Mouse (Mus musculus): ENCODE measurements around the gene Cdh24. TPM values are rescaled to one million over a fixed set of nuclear protein-coding genes. Genes with fewer than 3 reads are reported as not detected.
"Not testable (repeated sequence)": the region's sequence is repeated elsewhere in the genome, so short reads cannot be mapped to it uniquely, and the experiment has no call there.

Cdh24 gene
- total RNA-seq, 2 experiments from 2014 or later = 1.3 to 5.0 TPM

- ATAC-seq (replicated peaks; ENCODE audit: low FRiP score, poor library complexity, severe bottlenecking) = no peak
These were observed 3.1 kb upstream of the Cdh24 start for GRCm38 (mm10) chr14:54644294-54644693.

GRCm38 (mm10) chr14:54643011-54643410 is 1.8 kb upstream of the Cdh24 start:
- ATAC-seq (replicated peaks; ENCODE audit: low FRiP score, poor library complexity, severe bottlenecking) = no peak

- ATAC-seq (replicated peaks; ENCODE audit: low FRiP score, poor library complexity, severe bottlenecking) = no peak
These were observed 1.2 kb upstream of the Cdh24 start for GRCm38 (mm10) chr14:54642224-54642944.

- no peak for ATAC-seq (replicated peaks; ENCODE audit: low FRiP score, poor library complexity, severe bottlenecking)
These were observed 239 bp downstream of the Cdh24 start, which contains the start of gene Gm17606 for GRCm38 (mm10) chr14:54640946-54641304. TSS of gene Gm17606 (plus strand) at chr14:54640952.

- ATAC-seq (replicated peaks; ENCODE audit: low FRiP score, poor library complexity, severe bottlenecking) = no peak
These were observed 1.0 kb downstream of the Cdh24 start for GRCm38 (mm10) chr14:54640121-54640520.

GRCm38 (mm10) chr14:54638210-54638609 is 3.0 kb downstream of the Cdh24 start:
- ATAC-seq (replicated peaks; ENCODE audit: low FRiP score, poor library complexity, severe bottlenecking) = no peak

GRCm38 (mm10) chr14:54636954-54637353 is 4.2 kb downstream of the Cdh24 start:
- 0 out of 2 replicates have a peak, but pooled peaks have one; percentile 22 for ATAC-seq (replicated peaks; ENCODE audit: low FRiP score, poor library complexity, severe bottlenecking)

- no peak for ATAC-seq (replicated peaks; ENCODE audit: low FRiP score, poor library complexity, severe bottlenecking)
These were observed 7.0 kb downstream of the Cdh24 start for GRCm38 (mm10) chr14:54634182-54634581.

GRCm38 (mm10) chr14:54632252-54632651 is 8.9 kb downstream of the Cdh24 start:
- no peak for ATAC-seq (replicated peaks; ENCODE audit: low FRiP score, poor library complexity, severe bottlenecking)

- no peak for ATAC-seq (replicated peaks; ENCODE audit: low FRiP score, poor library complexity, severe bottlenecking)
These were observed 9.9 kb downstream of the Cdh24 start for GRCm38 (mm10) chr14:54631240-54631599.

- ATAC-seq (replicated peaks; ENCODE audit: low FRiP score, poor library complexity, severe bottlenecking) = no peak
These were observed 10.5 kb downstream of the Cdh24 start for GRCm38 (mm10) chr14:54630583-54631239.

GRCm38 (mm10) chr14:54629797-54630196 is 11.4 kb downstream of the Cdh24 start:
- no peak for ATAC-seq (replicated peaks; ENCODE audit: low FRiP score, poor library complexity, severe bottlenecking)

GRCm38 (mm10) chr14:54628103-54628502 is 13.1 kb downstream of the Cdh24 start:
- ATAC-seq (replicated peaks; ENCODE audit: low FRiP score, poor library complexity, severe bottlenecking) = no peak

- peak; percentile 12; the same call in 1 of the 2 replicates for ATAC-seq (replicated peaks; ENCODE audit: low FRiP score, poor library complexity, severe bottlenecking)
These were observed 16.2 kb downstream of the Cdh24 start for GRCm38 (mm10) chr14:54624976-54625375.

- no peak for ATAC-seq (replicated peaks; ENCODE audit: low FRiP score, poor library complexity, severe bottlenecking)
These were observed 17.8 kb downstream of the Cdh24 start for GRCm38 (mm10) chr14:54623334-54623733.

- no peak for ATAC-seq (replicated peaks; ENCODE audit: low FRiP score, poor library complexity, severe bottlenecking)
These were observed 20.0 kb downstream of the Cdh24 start, which contains the start of gene Psmb11 for GRCm38 (mm10) chr14:54621133-54621532. TSS of gene Psmb11 (plus strand) at chr14:54621433.

- peak; percentile 97 for ATAC-seq (replicated peaks; ENCODE audit: low FRiP score, poor library complexity, severe bottlenecking)
These were observed 23.2 kb downstream of the Cdh24 start, which contains the start of gene Psmb5 for GRCm38 (mm10) chr14:54617897-54618365. TSS of gene Psmb5 (minus strand) at chr14:54618022.

- peak; percentile 71 for ATAC-seq (replicated peaks; ENCODE audit: low FRiP score, poor library complexity, severe bottlenecking)
These were observed 23.8 kb downstream of the Cdh24 start for GRCm38 (mm10) chr14:54617152-54617896.

GRCm38 (mm10) chr14:54616226-54616825 is 24.8 kb downstream of the Cdh24 start:
- ATAC-seq (replicated peaks; ENCODE audit: low FRiP score, poor library complexity, severe bottlenecking) = no peak

- ATAC-seq (replicated peaks; ENCODE audit: low FRiP score, poor library complexity, severe bottlenecking) = not testable (repeated sequence)
These were observed 27.0 kb downstream of the Cdh24 start for GRCm38 (mm10) chr14:54614130-54614529.

Measured in erythroblast, adult 5-6 weeks (primary cell).